ENCODE assay signal across 11 mouse cellular contexts in the genomic region with DNA sequence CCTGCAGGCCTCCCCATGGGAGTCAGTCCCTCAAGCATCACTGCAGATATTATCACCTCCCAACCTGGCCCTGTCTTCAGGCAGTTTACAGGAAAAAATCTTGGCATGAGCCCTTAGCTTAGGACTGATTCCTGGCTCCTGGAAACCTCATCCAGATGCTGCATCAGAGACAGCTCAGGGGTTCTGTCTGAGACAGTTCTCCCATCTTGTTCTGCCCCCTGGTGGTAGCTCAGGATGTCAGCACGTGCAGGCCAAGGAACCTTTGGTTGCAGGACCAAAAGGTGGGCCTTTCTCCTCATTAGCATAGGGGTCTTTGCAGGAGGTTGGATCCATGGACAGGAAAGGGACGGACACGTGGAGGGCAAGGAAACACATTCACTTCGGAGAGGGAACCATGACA. TPM values are rescaled to one million over a fixed set of nuclear protein-coding genes. Genes with fewer than 3 reads are reported as not detected.
DNase-seq lines count a peak whose midpoint lies in the region; ATAC-seq and TF ChIP-seq lines count a peak whose summit lies in the region.
"Not testable (repeated sequence)": the region's sequence is repeated elsewhere in the genome, so short reads cannot be mapped to it uniquely, and the experiment has no call there.
"Had no signal": no experiment of that assay in that cellular context is flagged by ENCODE, and none has a peak within 500 bp of the region (broad histone marks: within the 10 kb centered on the region; RNA-seq: fewer than 3 reads in every experiment).

No protein-coding gene starts in this region.

- WGBS in forebrain, embryonic 14.5 days: 30% methylated on average over 4 of the region's 4 CpGs
- 25% methylated on average over 3 of the region's 4 CpGs for WGBS in hindbrain, embryonic 11.5 days
- WGBS in liver, embryonic 14.5 days (ENCODE audit: insufficient replicate concordance): 9% methylated on average over 3 of the region's 4 CpGs
- 19% methylated on average over 4 of the region's 4 CpGs for WGBS in midbrain, postnatal 0 days
- WGBS in thymus, adult 2 months: 19% methylated on average over 4 of the region's 4 CpGs

- peak; percentile 67; the same call in 1 of the 2 replicates for ATAC-seq in forebrain, embryonic 14.5 days
- ATAC-seq in hindbrain, embryonic 11.5 days (ENCODE audit: low FRiP score): peak; percentile 47; the same call in 1 of the 2 replicates
- not testable (repeated sequence) for ATAC-seq in liver, embryonic 14.5 days (ENCODE audit: insufficient read depth); midbrain, postnatal 0 days (ENCODE audit: low FRiP score)

- not testable (repeated sequence) for H3K27me3 ChIP-seq in forebrain, embryonic 14.5 days (replicated peaks; ENCODE audit: control insufficient read depth, insufficient read depth, low read length); hindbrain, embryonic 11.5 days (ENCODE audit: control insufficient read depth, insufficient read depth, low read length); liver, embryonic 14.5 days (ENCODE audit: control insufficient read depth, insufficient read depth, low read length); midbrain, postnatal 0 days (ENCODE audit: insufficient read depth, low read length); thymus, adult 2 months (ENCODE audit: control insufficient read depth, insufficient read depth, low read length)

- not testable (repeated sequence) for H3K4me3 ChIP-seq in forebrain, embryonic 14.5 days (ENCODE audit: low read depth, low read length); hindbrain, embryonic 11.5 days (ENCODE audit: low read depth, low read length); liver, embryonic 14.5 days (ENCODE audit: insufficient read depth in 1 of 2, low read depth in 2 of 2, low read length in 2 of 2); midbrain, postnatal 0 days (ENCODE audit: low read depth, low read length); thymus, adult 2 months (ENCODE audit: control insufficient read depth, insufficient read depth, low read length)

- not testable (repeated sequence) for H3K4me1 ChIP-seq in forebrain, embryonic 14.5 days (ENCODE audit: control insufficient read depth, insufficient read depth, low read length); hindbrain, embryonic 11.5 days (replicated peaks; ENCODE audit: control insufficient read depth, insufficient read depth, low read length); liver, embryonic 14.5 days (replicated peaks; ENCODE audit: control insufficient read depth in 2 of 2, insufficient read depth in 2 of 2, low read length in 1 of 2); midbrain, postnatal 0 days (ENCODE audit: insufficient read depth, low read length); thymus, adult 2 months (replicated peaks; ENCODE audit: control insufficient read depth, insufficient read depth, low read length)

- not testable (repeated sequence) for H3K9ac ChIP-seq in forebrain, embryonic 14.5 days (ENCODE audit: low read length); hindbrain, embryonic 11.5 days (ENCODE audit: low read depth, low read length); liver, embryonic 14.5 days (replicated peaks); midbrain, postnatal 0 days (replicated peaks; ENCODE audit: low read length, poor library complexity, severe bottlenecking)

- not testable (repeated sequence) for H3K4me2 ChIP-seq in forebrain, embryonic 14.5 days (ENCODE audit: low read length); hindbrain, embryonic 11.5 days (replicated peaks; ENCODE audit: low read depth, low read length); liver, embryonic 14.5 days (ENCODE audit: low read depth); midbrain, postnatal 0 days (ENCODE audit: low read depth, low read length, poor library complexity, severe bottlenecking)

- DNase-seq in ZHBTc4 (ENCODE audit: low read depth, low spot score): peak; percentile 26
- peak; percentile 61 to 66 for DNase-seq in cerebellum, postnatal 14 days
- DNase-seq in forebrain, embryonic 14.5 days (ENCODE audit: low spot score): peak; percentile 45
- DNase-seq in hindbrain, embryonic 11.5 days (ENCODE audit: low spot score): peak; percentile 59
- DNase-seq in kidney, postnatal 36 days: peak; percentile 9 to 66
- DNase-seq in liver, embryonic 14.5 days (ENCODE audit: low read depth in 3 of 3, low spot score in 3 of 3): not testable (repeated sequence)
- DNase-seq in midbrain, postnatal 0 days (ENCODE audit: low spot score): peak; percentile 31
- peak; percentile 3 for DNase-seq in thymus, adult 2 months

- peak; percentile 47 for TF ChIP-seq CTCF in liver, embryonic 14.5 days (IDR thresholded peaks at IDR 0.05; ENCODE audit: low read depth)
- TF ChIP-seq CTCF in midbrain, postnatal 0 days (IDR thresholded peaks at IDR 0.05): peak; percentile 59
- TF ChIP-seq CTCF in thymus, adult 2 months (IDR thresholded peaks at IDR 0.05; ENCODE audit: borderline replicate concordance, control insufficient read depth, extremely low read depth, insufficient read depth, low read length, poor library complexity): not testable (repeated sequence)

- TF ChIP-seq POLR2A in thymus, adult 2 months (IDR thresholded peaks at IDR 0.05; ENCODE audit: control insufficient read depth, extremely low read depth, insufficient read depth, low read length, poor library complexity): not testable (repeated sequence)

- TF ChIP-seq EP300 in liver, embryonic 14.5 days (IDR thresholded peaks at IDR 0.05; ENCODE audit: low read depth): not testable (repeated sequence)

- H3K27ac ChIP-seq in forebrain, embryonic 14.5 days (ENCODE audit: low read depth, low read length); hindbrain, embryonic 11.5 days (ENCODE audit: low read depth, low read length); liver, embryonic 14.5 days; midbrain, postnatal 0 days (ENCODE audit: low read depth, low read length); thymus, adult 2 months (ENCODE audit: control insufficient read depth, insufficient read depth, low read length): not testable (repeated sequence)

- H3K9me3 ChIP-seq in forebrain, embryonic 14.5 days (replicated peaks; ENCODE audit: control insufficient read depth, low read length); hindbrain, embryonic 11.5 days (ENCODE audit: control insufficient read depth, low read length); liver, embryonic 14.5 days (ENCODE audit: control insufficient read depth, low read length); midbrain, postnatal 0 days (ENCODE audit: low read length): not testable (repeated sequence)

- H3K36me3 ChIP-seq in forebrain, embryonic 14.5 days (ENCODE audit: control insufficient read depth, insufficient read depth, low read length); hindbrain, embryonic 11.5 days (ENCODE audit: control insufficient read depth, insufficient read depth, low read length); liver, embryonic 14.5 days (replicated peaks; ENCODE audit: control insufficient read depth, insufficient read depth, low read depth); midbrain, postnatal 0 days (ENCODE audit: insufficient read depth, low read length); thymus, adult 2 months (ENCODE audit: control insufficient read depth, insufficient read depth, low read length): not testable (repeated sequence)

RNA-seq across cellular contexts. Expression of a gene that starts 1.5 kb away (rescaled TPM):
- polyA plus RNA-seq in forebrain, embryonic 14.5 days (2014; fragmentation: Nextera tagmentation; extraction: Ambion mirVana): not detected in 2 replicates
- not detected in 2 replicates for polyA plus RNA-seq in hindbrain, embryonic 11.5 days (2014; fragmentation: Nextera tagmentation; extraction: Ambion mirVana)
- not detected in 2 replicates for polyA plus RNA-seq in liver, embryonic 14.5 days (2012; rRNA removed)
- polyA plus RNA-seq in liver, embryonic 14.5 days (2014; fragmentation: Nextera tagmentation; extraction: Ambion mirVana): not detected in 2 replicates
- total RNA-seq in midbrain, postnatal 0 days (2014; rRNA removed): not detected in 2 replicates
- polyA plus RNA-seq in midbrain, postnatal 0 days (2015; fragmentation: Nextera tagmentation; extraction: Ambion mirVana): not detected in 2 replicates
- polyA plus RNA-seq in thymus, adult 2 months (2012; rRNA removed): 0.80 TPM in 1 of 2 replicates, not detected in the other
- total RNA-seq: left cerebral cortex, postnatal 10 days had no signal
- polyA plus RNA-seq: heart, embryonic 11.5 days; thymus, postnatal 0 days had no signal

RNA-seq across cellular contexts. Expression of a gene that starts 18.0 kb away (rescaled TPM):
- not detected in 2 replicates for polyA plus RNA-seq in forebrain, embryonic 14.5 days (2014; fragmentation: Nextera tagmentation; extraction: Ambion mirVana)
- polyA plus RNA-seq in hindbrain, embryonic 11.5 days (2014; fragmentation: Nextera tagmentation; extraction: Ambion mirVana): not detected in 2 replicates
- polyA plus RNA-seq in liver, embryonic 14.5 days (2012; rRNA removed): not detected in 2 replicates
- not detected in 2 replicates for polyA plus RNA-seq in liver, embryonic 14.5 days (2014; fragmentation: Nextera tagmentation; extraction: Ambion mirVana)
- not detected in 2 replicates for total RNA-seq in midbrain, postnatal 0 days (2014; rRNA removed)
- not detected in 2 replicates for polyA plus RNA-seq in midbrain, postnatal 0 days (2015; fragmentation: Nextera tagmentation; extraction: Ambion mirVana)
- polyA plus RNA-seq in thymus, adult 2 months (2012; rRNA removed): not detected in 2 replicates
- total RNA-seq: left cerebral cortex, postnatal 10 days had no signal
- polyA plus RNA-seq: heart, embryonic 11.5 days; thymus, postnatal 0 days had no signal

RNA-seq across cellular contexts. Expression of a gene that starts 18.2 kb away (rescaled TPM):
- 1.6 and 2.2 TPM in 2 replicates for polyA plus RNA-seq in forebrain, embryonic 14.5 days (2014; fragmentation: Nextera tagmentation; extraction: Ambion mirVana)
- polyA plus RNA-seq in hindbrain, embryonic 11.5 days (2014; fragmentation: Nextera tagmentation; extraction: Ambion mirVana): 0.60 and 0.83 TPM in 2 replicates
- not detected in 2 replicates for polyA plus RNA-seq in liver, embryonic 14.5 days (2012; rRNA removed)
- 0.13 TPM in 1 of 2 replicates, not detected in the other for polyA plus RNA-seq in liver, embryonic 14.5 days (2014; fragmentation: Nextera tagmentation; extraction: Ambion mirVana)
- total RNA-seq in midbrain, postnatal 0 days (2014; rRNA removed): 0.88 and 2.4 TPM in 2 replicates
- polyA plus RNA-seq in midbrain, postnatal 0 days (2015; fragmentation: Nextera tagmentation; extraction: Ambion mirVana): 4.7 and 6.0 TPM in 2 replicates
- polyA plus RNA-seq in thymus, adult 2 months (2012; rRNA removed): 0.40 and 0.73 TPM in 2 replicates

RNA-seq across cellular contexts. Expression of a gene that starts 58.9 kb away (rescaled TPM):
- polyA plus RNA-seq in forebrain, embryonic 14.5 days (2014; fragmentation: Nextera tagmentation; extraction: Ambion mirVana): not detected in 2 replicates
- polyA plus RNA-seq in hindbrain, embryonic 11.5 days (2014; fragmentation: Nextera tagmentation; extraction: Ambion mirVana): not detected in 2 replicates
- not detected in 2 replicates for polyA plus RNA-seq in liver, embryonic 14.5 days (2012; rRNA removed)
- not detected in 2 replicates for polyA plus RNA-seq in liver, embryonic 14.5 days (2014; fragmentation: Nextera tagmentation; extraction: Ambion mirVana)
- total RNA-seq in midbrain, postnatal 0 days (2014; rRNA removed): not detected in 2 replicates
- polyA plus RNA-seq in midbrain, postnatal 0 days (2015; fragmentation: Nextera tagmentation; extraction: Ambion mirVana): not detected in 2 replicates
- 0.09 TPM in 1 of 2 replicates, not detected in the other for polyA plus RNA-seq in thymus, adult 2 months (2012; rRNA removed)
- total RNA-seq: left cerebral cortex, postnatal 10 days had no signal
- polyA plus RNA-seq: heart, embryonic 11.5 days; thymus, postnatal 0 days had no signal
